Mouse (Mus musculus): ENCODE results near the gene Gm10203. TPM values are rescaled to one million over a fixed set of nuclear protein-coding genes. Genes with fewer than 3 reads are reported as not detected.
A peak's percentile ranks its signal among the peaks of the same experiment; 100 is the strongest.
"Not testable (repeated sequence)": the region's sequence is repeated elsewhere in the genome, so short reads cannot be mapped to it uniquely, and the experiment has no call there.

Gene Gm10203
- not detected in 2 replicates for polyA plus RNA-seq (2016; fragmentation: Nextera tagmentation; extraction: Ambion mirVana)

GRCm38 (mm10) chr6:149129870-149130269 lies at the start of gene Gm10203:
TSS of gene Gm10203 (plus strand) at chr6:149130170.
- not testable (repeated sequence) for ATAC-seq (ENCODE audit: insufficient number of reproducible peaks, insufficient read depth, low FRiP score, low TSS enrichment); H3K36me3 ChIP-seq; H3K9me3 ChIP-seq; H3K4me3 ChIP-seq; H3K4me2 ChIP-seq (replicated peaks); H3K9ac ChIP-seq; H3K27me3 ChIP-seq; H3K4me1 ChIP-seq; H3K27ac ChIP-seq
- WGBS: 78% methylated on average over 8 of the region's 8 CpGs

- H3K36me3 ChIP-seq: no peaks in the 10 kb centered on the region
- ATAC-seq (ENCODE audit: insufficient number of reproducible peaks, insufficient read depth, low FRiP score, low TSS enrichment): no peak
- peaks cover 3% of the 10 kb centered on the region; the same call in 1 of the 2 replicates for H3K4me1 ChIP-seq
- H3K9me3 ChIP-seq: no peaks in the 10 kb centered on the region
- H3K4me3 ChIP-seq: no peak overlapping the region
- H3K27ac ChIP-seq: no peak overlapping the region
- no peaks in the 10 kb centered on the region for H3K27me3 ChIP-seq
- WGBS: 90% methylated on average over 6 of the region's 6 CpGs
- no peak overlapping the region for H3K9ac ChIP-seq
- no peak overlapping the region for H3K4me2 ChIP-seq (replicated peaks)
Measured at GRCm38 (mm10) chr6:149092406-149092805, 37.6 kb upstream of the Gm10203 start.

- H3K9ac ChIP-seq: no peak overlapping the region
- peaks cover 3% of the 10 kb centered on the region; the same call in 1 of the 2 replicates for H3K4me1 ChIP-seq
- WGBS: 15% methylated on average over 5 of the region's 5 CpGs
- no peak for ATAC-seq (ENCODE audit: insufficient number of reproducible peaks, insufficient read depth, low FRiP score, low TSS enrichment)
- H3K27me3 ChIP-seq: no peaks in the 10 kb centered on the region
- no peak overlapping the region for H3K4me2 ChIP-seq (replicated peaks)
- no peaks in the 10 kb centered on the region for H3K9me3 ChIP-seq
- no peak overlapping the region for H3K4me3 ChIP-seq
- H3K36me3 ChIP-seq: no peaks in the 10 kb centered on the region
- H3K27ac ChIP-seq: no peak overlapping the region
Measured at GRCm38 (mm10) chr6:149093465-149093864, 36.5 kb upstream of the Gm10203 start.

GRCm38 (mm10) chr6:149094555-149094954 lies 35.4 kb upstream of the Gm10203 start:
- no peaks in the 10 kb centered on the region for H3K36me3 ChIP-seq
- ATAC-seq (ENCODE audit: insufficient number of reproducible peaks, insufficient read depth, low FRiP score, low TSS enrichment): no peak
- no peaks in the 10 kb centered on the region for H3K27me3 ChIP-seq
- no peak overlapping the region for H3K4me2 ChIP-seq (replicated peaks)
- no peak overlapping the region for H3K9ac ChIP-seq
- H3K4me1 ChIP-seq: peaks cover 3% of the 10 kb centered on the region; the same call in 1 of the 2 replicates
- H3K27ac ChIP-seq: no peak overlapping the region
- no peaks in the 10 kb centered on the region for H3K9me3 ChIP-seq
- no peak overlapping the region for H3K4me3 ChIP-seq
- WGBS: 71% methylated on average over 1 of the region's 1 CpGs

- no peak overlapping the region for H3K4me2 ChIP-seq (replicated peaks)
- whole genome bisulfite sequencing: 82% methylated on average over 6 of the region's 6 CpGs
- no peak overlapping the region for H3K4me3 ChIP-seq
- no peaks in the 10 kb centered on the region for H3K9me3 ChIP-seq
- H3K27ac ChIP-seq: no peak overlapping the region
- no peaks in the 10 kb centered on the region for H3K27me3 ChIP-seq
- H3K36me3 ChIP-seq: no peaks in the 10 kb centered on the region
- ATAC-seq (ENCODE audit: insufficient number of reproducible peaks, insufficient read depth, low FRiP score, low TSS enrichment): no peak
- no peak overlapping the region for H3K9ac ChIP-seq
- H3K4me1 ChIP-seq: peaks cover 3% of the 10 kb centered on the region; the same call in 1 of the 2 replicates
Measured at GRCm38 (mm10) chr6:149095389-149095788, 34.6 kb upstream of the Gm10203 start.

GRCm38 (mm10) chr6:149096233-149096632 lies 33.7 kb upstream of the Gm10203 start:
- no peaks in the 10 kb centered on the region for H3K9me3 ChIP-seq
- no peak overlapping the region for H3K4me3 ChIP-seq
- no peaks in the 10 kb centered on the region for H3K27me3 ChIP-seq
- 84% methylated on average over 2 of the region's 2 CpGs for WGBS
- no peak overlapping the region for H3K27ac ChIP-seq
- no peak overlapping the region for H3K4me2 ChIP-seq (replicated peaks)
- H3K9ac ChIP-seq: no peak overlapping the region
- no peak for ATAC-seq (ENCODE audit: insufficient number of reproducible peaks, insufficient read depth, low FRiP score, low TSS enrichment)
- H3K4me1 ChIP-seq: peaks cover 3% of the 10 kb centered on the region; the same call in 1 of the 2 replicates
- no peaks in the 10 kb centered on the region for H3K36me3 ChIP-seq

- WGBS: 87% methylated on average over 1 of the region's 1 CpGs
- ATAC-seq (ENCODE audit: insufficient number of reproducible peaks, insufficient read depth, low FRiP score, low TSS enrichment): no peak
- no peak overlapping the region for H3K4me2 ChIP-seq (replicated peaks)
- H3K27ac ChIP-seq: no peak overlapping the region
- no peak overlapping the region for H3K9ac ChIP-seq
- H3K27me3 ChIP-seq: no peaks in the 10 kb centered on the region
- H3K4me1 ChIP-seq: peaks cover 3% of the 10 kb centered on the region; the same call in 1 of the 2 replicates
- H3K4me3 ChIP-seq: no peak overlapping the region
- no peaks in the 10 kb centered on the region for H3K9me3 ChIP-seq
- no peaks in the 10 kb centered on the region for H3K36me3 ChIP-seq
Measured at GRCm38 (mm10) chr6:149097276-149097675, 32.7 kb upstream of the Gm10203 start.

GRCm38 (mm10) chr6:149098993-149099392 lies 31.0 kb upstream of the Gm10203 start:
- Histone ChIP-seq H3K27ac (no peak overlapping the region), H3K27me3 (no peaks in the 10 kb centered on the region), H3K4me2 (replicated peaks) (no peak overlapping the region), H3K9me3 (no peaks in the 10 kb centered on the region), H3K4me3 (no peak overlapping the region), H3K9ac (no peak overlapping the region), H3K4me1 (no peaks in the 10 kb centered on the region; the same call in 1 of the 2 replicates), H3K36me3 (no peaks in the 10 kb centered on the region)
- no peak for ATAC-seq (ENCODE audit: insufficient number of reproducible peaks, insufficient read depth, low FRiP score, low TSS enrichment)

GRCm38 (mm10) chr6:149100174-149101075 lies 29.5 kb upstream of the Gm10203 start:
- ATAC-seq (ENCODE audit: insufficient number of reproducible peaks, insufficient read depth, low FRiP score, low TSS enrichment): 0 out of 2 replicates have a peak, but pooled peaks have one; percentile 57
- H3K4me1 ChIP-seq: no peaks in the 10 kb centered on the region; the same call in 1 of the 2 replicates
- 2% methylated on average over 52 of the region's 52 CpGs for WGBS

GRCm38 (mm10) chr6:149101076-149101942 lies 28.7 kb upstream of the Gm10203 start, which contains the start of gene Dennd5b:
TSS of gene Dennd5b (minus strand) at chr6:149101680.
- Histone ChIP-seq H3K27me3 (no peaks in the 10 kb centered on the region), H3K4me2 (replicated peaks) (peak within 1 kb of the TSS; percentile 75), H3K9ac (peak within 1 kb of the TSS; percentile 80), H3K4me1 (no peaks in the 10 kb centered on the region; the same call in 1 of the 2 replicates), H3K27ac (peak within 1 kb of the TSS; percentile 92), H3K9me3 (no peaks in the 10 kb centered on the region), H3K4me3 (peak within 1 kb of the TSS; percentile 82), H3K36me3 (no peaks in the 10 kb centered on the region)
- WGBS: under 1% methylated on average over 111 of the region's 124 CpGs
- ATAC-seq (ENCODE audit: insufficient number of reproducible peaks, insufficient read depth, low FRiP score, low TSS enrichment): peak; percentile 95

More at GRCm38 (mm10) chr6:149100174-149101075, 29.5 kb upstream of the Gm10203 start:
- H3K9ac ChIP-seq: peak overlapping the region; percentile 80
- no peaks in the 10 kb centered on the region for H3K9me3 ChIP-seq
- no peaks in the 10 kb centered on the region for H3K27me3 ChIP-seq
- H3K4me2 ChIP-seq (replicated peaks): peak overlapping the region; percentile 75
- peak overlapping the region; percentile 92 for H3K27ac ChIP-seq
- H3K4me3 ChIP-seq: peak overlapping the region; percentile 82
- H3K36me3 ChIP-seq: no peaks in the 10 kb centered on the region

- WGBS: 16% methylated on average over 7 of the region's 7 CpGs
- Histone ChIP-seq H3K4me1 (no peaks in the 10 kb centered on the region; the same call in 1 of the 2 replicates), H3K4me3 (peak overlapping the region; percentile 82), H3K27ac (peak overlapping the region; percentile 92; the same call in 1 of the 2 replicates), H3K27me3 (no peaks in the 10 kb centered on the region), H3K9ac (peak overlapping the region; percentile 80), H3K4me2 (replicated peaks) (peak overlapping the region; percentile 75), H3K9me3 (no peaks in the 10 kb centered on the region), H3K36me3 (no peaks in the 10 kb centered on the region)
- ATAC-seq (ENCODE audit: insufficient number of reproducible peaks, insufficient read depth, low FRiP score, low TSS enrichment): no peak
Measured at GRCm38 (mm10) chr6:149101943-149102243, 28.1 kb upstream of the Gm10203 start.
